Mouse (Mus musculus) liver, adult 2 months (tissue): ENCODE measurements around the gene Brd4.

Experiments used
- CTCF ChIP-seq: fragments of 200-500 bp; IDR thresholded peaks from 2 replicates; pipeline ENCODE4 v1.5.1; 2011; ENCODE audit warnings: low read depth, low read length, control low read depth
- POLR2A ChIP-seq: fragments of 200-500 bp; IDR thresholded peaks from 2 replicates; pipeline ENCODE4 v1.6.1; 2011; ENCODE audit warnings: low read length, control low read depth; ENCODE audit not compliant: insufficient read depth; ENCODE audit errors: extremely low read depth

DNA sequence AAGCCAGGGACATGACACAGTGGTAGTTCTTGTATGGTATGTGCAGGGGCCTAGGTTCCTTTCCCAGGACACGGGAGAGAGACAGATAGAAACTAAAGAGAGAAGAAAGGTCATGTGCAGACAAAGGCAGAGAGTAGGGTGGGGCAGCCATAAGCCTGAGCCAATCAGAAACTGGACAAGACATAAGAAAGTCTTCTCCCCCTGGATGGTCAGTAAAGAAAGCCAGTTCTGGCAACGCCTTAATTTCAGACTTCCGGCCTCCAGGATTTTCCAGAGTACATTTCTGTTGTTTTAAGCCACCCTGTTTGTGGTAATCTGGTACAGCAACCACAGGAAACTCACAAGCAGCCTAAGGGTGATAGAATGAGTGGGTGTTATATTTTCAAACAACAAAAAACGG, 123.6 kb downstream of the Brd4 start:
- TF ChIP-seq CTCF (no peak), POLR2A (no peak)
